Mouse (Mus musculus): ENCODE results near the gene Id3. TPM values are rescaled to one million over a fixed set of nuclear protein-coding genes. Genes with fewer than 3 reads are reported as not detected.

The Id3 gene
- total and polyA plus RNA-seq, 2 experiments from 2014 or later: 156 to 208 TPM

GRCm38 (mm10) chr4:136179456-136179855 lies 36.2 kb downstream of the Id3 start:
- Histone ChIP-seq H3K4me2 (ENCODE audit: low read depth, low read length, poor library complexity, severe bottlenecking) (0 out of 2 replicates have a peak overlapping the region, but pooled peaks have one; percentile 46), H3K4me1 (ENCODE audit: insufficient read depth, low read length) (no peaks in the 10 kb centered on the region; the same call in 1 of the 2 replicates), H3K36me3 (ENCODE audit: insufficient read depth, low read length) (no peaks in the 10 kb centered on the region), H3K27ac (ENCODE audit: low read depth, low read length) (no peak overlapping the region), H3K9me3 (ENCODE audit: low read length) (no peaks in the 10 kb centered on the region), H3K9ac (replicated peaks; ENCODE audit: low read length, poor library complexity, severe bottlenecking) (no peak overlapping the region), H3K27me3 (ENCODE audit: insufficient read depth, low read length) (no peaks in the 10 kb centered on the region), H3K4me3 (ENCODE audit: low read depth, low read length) (no peak overlapping the region)
- no peak for DNase-seq (ENCODE audit: low spot score)
- TF ChIP-seq CTCF (IDR thresholded peaks at IDR 0.05): no peak
- no peak for ATAC-seq (ENCODE audit: low FRiP score)
- 92% methylated on average over 7 of the region's 7 CpGs for WGBS

- Histone ChIP-seq H3K4me3 (ENCODE audit: low read depth, low read length) (peak overlapping the region; percentile 22; the same call in 1 of the 2 replicates), H3K36me3 (ENCODE audit: insufficient read depth, low read length) (no peaks in the 10 kb centered on the region), H3K9ac (replicated peaks; ENCODE audit: low read length, poor library complexity, severe bottlenecking) (no peak overlapping the region), H3K27me3 (ENCODE audit: insufficient read depth, low read length) (no peaks in the 10 kb centered on the region), H3K9me3 (ENCODE audit: low read length) (no peaks in the 10 kb centered on the region), H3K4me1 (ENCODE audit: insufficient read depth, low read length) (no peaks in the 10 kb centered on the region; the same call in 1 of the 2 replicates), H3K27ac (ENCODE audit: low read depth, low read length) (no peak overlapping the region), H3K4me2 (ENCODE audit: low read depth, low read length, poor library complexity, severe bottlenecking) (peak overlapping the region; percentile 46)
- TF ChIP-seq CTCF (IDR thresholded peaks at IDR 0.05): peak; percentile 77
- DNase-seq (ENCODE audit: low spot score): peak; percentile 74
- 0 out of 2 replicates have a peak, but pooled peaks have one; percentile 8 for ATAC-seq (ENCODE audit: low FRiP score)
- WGBS: 5% methylated on average over 15 of the region's 15 CpGs
These were observed 36.7 kb downstream of the Id3 start for GRCm38 (mm10) chr4:136179998-136180397.

GRCm38 (mm10) chr4:136180408-136181330 lies 37.4 kb downstream of the Id3 start:
- ATAC-seq (ENCODE audit: low FRiP score) (peak; percentile 85), DNase-seq (ENCODE audit: low spot score) (peak; percentile 89)
- peak overlapping the region; percentile 46 for H3K4me2 ChIP-seq (ENCODE audit: low read depth, low read length, poor library complexity, severe bottlenecking)
- no peaks in the 10 kb centered on the region for H3K27me3 ChIP-seq (ENCODE audit: insufficient read depth, low read length)
- peak overlapping the region; percentile 22; the same call in 1 of the 2 replicates for H3K4me3 ChIP-seq (ENCODE audit: low read depth, low read length)
- H3K36me3 ChIP-seq (ENCODE audit: insufficient read depth, low read length): no peaks in the 10 kb centered on the region
- no peak overlapping the region for H3K9ac ChIP-seq (replicated peaks; ENCODE audit: low read length, poor library complexity, severe bottlenecking)
- 29% methylated on average over 23 of the region's 23 CpGs for WGBS
- no peak for TF ChIP-seq CTCF (IDR thresholded peaks at IDR 0.05)
- H3K27ac ChIP-seq (ENCODE audit: low read depth, low read length): no peak overlapping the region
- no peaks in the 10 kb centered on the region; the same call in 1 of the 2 replicates for H3K4me1 ChIP-seq (ENCODE audit: insufficient read depth, low read length)
- no peaks in the 10 kb centered on the region for H3K9me3 ChIP-seq (ENCODE audit: low read length)

GRCm38 (mm10) chr4:136181367-136181766 lies 38.1 kb downstream of the Id3 start:
- TF ChIP-seq CTCF (IDR thresholded peaks at IDR 0.05): peak; percentile 31; the same call in 1 of the 2 replicates

GRCm38 (mm10) chr4:136185375-136185774 lies 42.1 kb downstream of the Id3 start:
- no peak for TF ChIP-seq CTCF (IDR thresholded peaks at IDR 0.05)
- H3K4me3 ChIP-seq (ENCODE audit: low read depth, low read length): no peak overlapping the region
- H3K36me3 ChIP-seq (ENCODE audit: insufficient read depth, low read length): no peaks in the 10 kb centered on the region
- H3K9ac ChIP-seq (replicated peaks; ENCODE audit: low read length, poor library complexity, severe bottlenecking): no peak overlapping the region
- H3K27ac ChIP-seq (ENCODE audit: low read depth, low read length): no peak overlapping the region
- DNase-seq (ENCODE audit: low spot score): no peak
- ATAC-seq (ENCODE audit: low FRiP score): no peak
- 80% methylated on average over 9 of the region's 9 CpGs for WGBS
- no peaks in the 10 kb centered on the region for H3K27me3 ChIP-seq (ENCODE audit: insufficient read depth, low read length)
- H3K4me1 ChIP-seq (ENCODE audit: insufficient read depth, low read length): no peaks in the 10 kb centered on the region
- H3K4me2 ChIP-seq (ENCODE audit: low read depth, low read length, poor library complexity, severe bottlenecking): no peak overlapping the region
- H3K9me3 ChIP-seq (ENCODE audit: low read length): no peaks in the 10 kb centered on the region

More at GRCm38 (mm10) chr4:136181367-136181766, 38.1 kb downstream of the Id3 start:
- H3K4me3 ChIP-seq (ENCODE audit: low read depth, low read length): no peak overlapping the region
- H3K4me1 ChIP-seq (ENCODE audit: insufficient read depth, low read length): no peaks in the 10 kb centered on the region; the same call in 1 of the 2 replicates
- DNase-seq (ENCODE audit: low spot score): no peak
- no peak overlapping the region for H3K9ac ChIP-seq (replicated peaks; ENCODE audit: low read length, poor library complexity, severe bottlenecking)
- 36% methylated on average over 12 of the region's 12 CpGs for WGBS
- ATAC-seq (ENCODE audit: low FRiP score): no peak
- H3K36me3 ChIP-seq (ENCODE audit: insufficient read depth, low read length): no peaks in the 10 kb centered on the region
- H3K4me2 ChIP-seq (ENCODE audit: low read depth, low read length, poor library complexity, severe bottlenecking): 0 out of 2 replicates have a peak overlapping the region, but pooled peaks have one; percentile 46
- H3K27ac ChIP-seq (ENCODE audit: low read depth, low read length): no peak overlapping the region
- no peaks in the 10 kb centered on the region for H3K27me3 ChIP-seq (ENCODE audit: insufficient read depth, low read length)
- no peaks in the 10 kb centered on the region for H3K9me3 ChIP-seq (ENCODE audit: low read length)

GRCm38 (mm10) chr4:136186315-136186714 lies 43.0 kb downstream of the Id3 start:
- 84% methylated on average over 7 of the region's 8 CpGs for WGBS
- no peak for TF ChIP-seq CTCF (IDR thresholded peaks at IDR 0.05)
- H3K4me3 ChIP-seq (ENCODE audit: low read depth, low read length): no peak overlapping the region

More at GRCm38 (mm10) chr4:136186315-136186714, 43.0 kb downstream of the Id3 start:
- no peak overlapping the region for H3K4me2 ChIP-seq (ENCODE audit: low read depth, low read length, poor library complexity, severe bottlenecking)
- no peaks in the 10 kb centered on the region for H3K9me3 ChIP-seq (ENCODE audit: low read length)
- H3K36me3 ChIP-seq (ENCODE audit: insufficient read depth, low read length): no peaks in the 10 kb centered on the region
- DNase-seq (ENCODE audit: low spot score): no peak
- no peak overlapping the region for H3K9ac ChIP-seq (replicated peaks; ENCODE audit: low read length, poor library complexity, severe bottlenecking)
- ATAC-seq (ENCODE audit: low FRiP score): no peak
- H3K27me3 ChIP-seq (ENCODE audit: insufficient read depth, low read length): no peaks in the 10 kb centered on the region
- no peak overlapping the region for H3K27ac ChIP-seq (ENCODE audit: low read depth, low read length)
- H3K4me1 ChIP-seq (ENCODE audit: insufficient read depth, low read length): no peaks in the 10 kb centered on the region

Measured in midbrain, postnatal 0 days (tissue).